Mouse (Mus musculus): Measurements from ENCODE around the gene Inafm2. TPM values are rescaled to one million over a fixed set of nuclear protein-coding genes. Genes with fewer than 3 reads are reported as not detected.

The Inafm2 gene
- total RNA-seq, 4 experiments from 2014 or later, result 33.0 to 45.2 (median 33.9) TPM

DNA sequence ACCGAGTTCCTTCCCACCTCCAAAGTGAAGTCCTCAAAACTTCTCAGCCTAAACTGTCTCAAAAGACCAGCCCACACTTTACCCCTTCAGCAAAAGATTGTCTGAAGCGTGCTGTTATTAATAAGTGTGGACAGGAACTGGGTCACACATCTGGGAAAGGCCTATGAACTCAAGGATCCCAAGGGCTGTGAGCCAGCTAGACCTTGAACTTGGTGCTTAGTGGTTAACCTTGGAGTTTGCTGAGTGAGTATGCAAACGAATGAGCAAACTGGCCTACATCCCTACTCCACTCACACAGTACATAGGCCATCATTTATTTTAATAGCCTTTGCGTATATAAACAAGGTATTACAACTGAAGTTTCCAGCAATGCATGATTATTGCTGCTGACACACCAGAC lies 20.0 kb upstream of the Inafm2 start:
- DNase-seq (ENCODE audit: low spot score), result no peak

- no peak for DNase-seq (ENCODE audit: low spot score)
These were observed 18.7 kb upstream of the Inafm2 start for GRCm38 (mm10) chr2:118726873-118727272.

- DNase-seq (ENCODE audit: low spot score), result no peak
These were observed 17.6 kb upstream of the Inafm2 start for GRCm38 (mm10) chr2:118727911-118728310.

DNA sequence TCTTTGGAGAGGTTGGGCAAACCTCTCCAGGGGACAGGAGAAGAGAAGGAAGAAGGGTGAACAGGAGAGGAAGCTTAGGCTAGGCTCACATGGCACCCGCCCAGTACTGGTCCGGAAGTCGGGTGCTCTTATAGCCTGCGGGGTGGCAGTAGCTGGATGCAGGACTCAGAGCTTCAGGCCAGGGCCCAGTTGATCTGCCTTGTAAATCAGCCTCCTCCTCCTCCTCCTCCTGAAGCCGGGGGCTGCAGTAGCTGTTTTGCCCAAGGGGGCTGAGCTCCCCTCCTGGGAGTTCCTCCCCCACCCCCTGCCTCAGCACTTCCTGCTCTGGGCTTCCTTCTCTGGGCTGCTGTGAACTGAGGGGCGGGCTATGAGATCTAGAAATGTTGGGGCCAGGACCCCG lies 17.2 kb upstream of the Inafm2 start, which contains the start of gene Plcb2:
Gene Plcb2, minus strand, starts transcription at position 102 of the 400 bp plus-strand sequence.
- DNase-seq (ENCODE audit: low spot score), result no peak

DNA sequence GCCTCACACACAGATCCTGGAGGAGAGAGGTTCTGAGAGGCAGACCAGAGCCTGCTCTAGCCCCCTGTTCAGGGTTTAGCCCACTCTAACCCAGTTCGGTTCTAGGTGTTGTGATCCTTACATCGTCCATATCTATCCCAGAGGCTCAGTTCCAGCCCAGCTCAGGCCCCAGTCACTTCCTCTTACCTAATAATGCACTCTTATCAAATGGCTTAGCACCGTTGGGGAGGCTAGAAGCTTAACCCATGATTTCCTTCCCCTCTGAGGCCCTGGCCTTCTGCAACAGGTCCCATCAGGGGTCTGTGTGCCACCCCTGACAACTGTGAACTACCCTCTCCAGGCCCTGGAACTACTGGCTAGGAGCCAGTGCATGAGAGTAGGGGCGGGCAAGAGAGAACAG lies 16.4 kb upstream of the Inafm2 start:
- no peak for DNase-seq (ENCODE audit: low spot score)

- DNase-seq (ENCODE audit: low spot score), result no peak
These were observed 15.5 kb upstream of the Inafm2 start for GRCm38 (mm10) chr2:118729816-118730621.

DNA sequence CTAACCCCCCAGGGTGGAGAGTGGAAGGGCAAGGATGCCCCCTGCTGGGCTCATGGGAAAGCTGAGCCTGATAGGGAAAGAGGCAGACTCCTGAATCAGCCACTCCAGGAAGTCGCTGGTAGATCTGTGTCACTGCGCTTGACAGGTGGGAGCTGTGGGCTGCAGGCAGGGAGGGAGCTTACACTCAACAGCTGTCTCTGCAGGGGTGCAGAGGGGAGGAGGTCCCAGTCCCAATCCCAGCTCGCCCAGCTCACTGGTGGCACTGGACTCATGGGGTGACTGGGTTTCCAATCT lies 15.0 kb upstream of the Inafm2 start:
- no peak for DNase-seq (ENCODE audit: low spot score)

DNA sequence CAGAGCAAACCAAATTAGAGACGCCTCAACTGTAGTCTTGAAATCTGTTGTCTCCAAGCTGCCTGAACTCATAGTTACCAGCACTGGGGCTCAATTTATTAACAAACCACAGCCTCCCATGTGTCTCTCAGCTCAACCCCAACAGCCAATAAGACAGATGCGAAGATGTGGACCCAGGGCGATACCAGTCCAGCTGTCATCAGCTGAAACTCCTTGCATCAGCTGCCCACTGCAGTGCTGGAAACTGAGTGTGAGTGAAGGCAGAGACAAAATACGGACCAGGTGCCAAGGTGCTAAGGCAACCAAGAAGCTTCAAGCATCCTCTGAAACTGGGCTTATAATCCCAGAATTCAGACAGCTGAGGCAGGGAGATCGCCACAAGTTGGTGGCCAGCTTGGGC lies 13.6 kb upstream of the Inafm2 start:
- no peak for DNase-seq (ENCODE audit: low spot score)

- no peak for DNase-seq (ENCODE audit: low spot score)
These were observed 12.2 kb upstream of the Inafm2 start for GRCm38 (mm10) chr2:118733341-118733740.

GRCm38 (mm10) chr2:118740341-118740740 lies 5.2 kb upstream of the Inafm2 start:
- no peak for DNase-seq (ENCODE audit: low spot score)

- DNase-seq (ENCODE audit: low spot score), result no peak
These were observed 4.4 kb upstream of the Inafm2 start for GRCm38 (mm10) chr2:118741183-118741582.

DNA sequence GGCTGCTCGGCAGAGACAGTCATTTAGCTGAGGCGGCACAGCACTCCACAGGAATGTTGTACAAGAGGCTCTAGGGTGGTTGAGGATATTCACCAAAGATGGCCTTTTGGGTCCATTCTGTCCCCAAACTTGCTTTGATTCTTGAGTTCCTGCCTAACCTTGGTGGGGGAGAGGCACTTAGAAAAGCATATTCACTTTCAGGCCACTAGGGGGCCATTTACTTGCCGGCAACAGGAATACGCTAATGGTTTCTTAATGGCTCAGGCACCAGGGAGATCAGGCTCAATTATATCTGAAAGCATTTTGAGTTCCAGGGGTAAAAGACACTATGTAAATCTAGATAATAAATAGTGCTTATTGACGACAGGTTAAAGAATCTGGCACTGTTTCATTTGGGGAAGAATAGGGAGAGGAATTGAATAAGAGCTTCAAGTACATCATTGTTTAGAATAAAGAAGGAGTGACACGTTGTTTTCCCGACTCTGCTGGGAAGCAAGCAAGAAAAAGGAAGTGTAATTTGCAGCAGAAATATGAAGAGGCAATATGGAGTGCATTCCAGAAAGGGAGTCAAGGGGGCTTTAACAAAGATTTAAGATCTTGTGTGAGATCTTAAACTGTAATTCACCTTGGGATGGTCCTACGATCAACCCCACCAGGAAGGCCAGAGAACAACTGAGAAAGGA lies 2.2 kb upstream of the Inafm2 start:
- DNase-seq (ENCODE audit: low spot score), result no peak

DNA sequence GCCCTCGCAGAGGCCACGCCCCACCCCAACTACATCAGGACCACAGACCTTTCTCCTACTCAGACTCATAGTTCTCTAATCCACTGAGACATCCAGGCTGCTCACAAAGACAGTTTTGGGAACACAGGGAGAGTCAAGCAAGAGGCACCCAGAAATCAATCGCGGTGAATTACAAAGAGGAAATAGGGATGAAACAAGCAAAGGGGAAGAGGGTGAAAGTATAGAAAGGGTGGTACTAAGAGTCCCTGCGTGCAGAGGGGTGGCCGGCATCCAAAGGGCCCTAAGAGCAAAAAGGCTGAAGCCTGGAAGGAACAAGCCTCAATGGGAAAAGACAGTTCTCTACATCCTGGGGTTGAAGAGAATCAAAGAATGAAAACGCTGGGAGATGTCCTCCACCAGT lies 937 bp upstream of the Inafm2 start:
- no peak for DNase-seq (ENCODE audit: low spot score)

DNA sequence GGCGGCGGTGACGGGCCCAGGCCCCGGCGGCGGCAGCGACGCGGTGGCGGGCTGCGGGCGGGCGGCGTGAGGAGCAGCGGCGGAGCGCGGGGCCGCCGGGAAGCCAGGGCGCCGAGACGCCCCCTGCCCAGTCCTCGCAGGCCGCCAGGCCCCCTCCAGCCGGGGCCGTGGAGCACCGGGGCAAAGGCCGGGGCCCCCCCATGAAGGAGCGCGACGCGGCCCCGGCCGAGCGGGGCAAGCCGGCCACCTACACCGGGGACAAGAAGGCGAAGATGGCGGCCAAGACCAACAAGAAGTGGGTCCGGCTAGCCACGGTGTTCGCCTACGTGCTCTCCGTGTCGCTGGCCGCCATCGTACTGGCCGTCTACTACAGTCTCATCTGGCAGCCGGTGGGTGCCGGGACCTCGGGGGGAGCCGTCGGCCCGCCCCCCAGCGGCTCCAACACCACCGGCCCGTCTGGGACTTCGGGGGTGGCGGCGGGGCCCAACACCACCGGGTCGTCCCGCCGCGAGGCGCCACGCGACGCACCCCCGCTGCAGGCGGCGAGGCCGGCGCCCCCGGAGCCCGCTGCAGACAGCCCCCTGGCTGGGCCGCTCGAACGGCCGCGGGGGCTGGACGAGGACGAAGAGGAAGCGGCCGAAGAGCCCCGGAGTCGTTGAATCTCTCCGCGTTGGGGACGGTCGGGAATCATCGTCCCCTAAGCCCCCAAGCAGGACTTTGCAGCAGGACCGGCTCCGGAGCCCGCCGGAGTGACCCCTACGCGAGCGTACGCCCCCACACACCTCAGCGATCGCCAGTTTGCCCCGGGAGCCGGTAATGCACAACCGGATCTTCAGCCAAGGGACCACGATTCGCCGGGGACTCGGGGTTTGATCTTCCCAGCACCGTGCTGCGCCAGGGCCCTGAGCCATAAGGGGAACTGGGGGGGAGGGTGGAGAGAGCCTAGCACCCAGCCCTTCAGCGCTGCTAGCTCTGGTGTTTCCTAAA lies 650 bp downstream of the Inafm2 start:
- no peak for DNase-seq (ENCODE audit: low spot score)

- no peak for DNase-seq (ENCODE audit: low spot score)
These were observed 1.9 kb downstream of the Inafm2 start for GRCm38 (mm10) chr2:118747301-118747960.

DNA sequence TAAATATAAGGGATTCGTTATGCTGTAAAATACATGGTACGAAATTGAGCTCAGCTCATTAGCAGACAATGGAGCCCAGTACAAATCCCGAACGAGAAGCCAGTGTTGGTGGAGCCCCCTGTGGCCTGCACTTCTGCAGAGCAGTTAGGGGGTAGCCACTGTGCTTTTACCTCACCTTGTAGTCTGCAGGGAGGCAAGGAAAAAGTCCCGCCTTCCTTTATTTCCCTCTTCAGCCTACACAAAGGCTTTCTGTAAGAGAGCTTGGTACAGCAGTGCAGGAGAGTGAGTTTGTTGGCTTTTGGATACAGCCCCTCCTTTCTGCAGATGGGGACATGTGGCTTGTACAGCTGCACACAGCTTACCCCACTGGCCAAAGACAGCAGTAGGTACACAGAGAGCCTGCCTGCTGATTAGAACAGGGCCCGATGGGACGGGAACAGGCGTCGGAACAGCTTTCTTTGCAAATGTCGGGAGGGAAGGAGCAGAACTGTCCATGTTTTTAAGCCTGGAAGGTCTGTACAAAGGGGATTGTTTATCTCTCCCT lies 3.9 kb downstream of the Inafm2 start:
- no peak for DNase-seq (ENCODE audit: low spot score)

DNA sequence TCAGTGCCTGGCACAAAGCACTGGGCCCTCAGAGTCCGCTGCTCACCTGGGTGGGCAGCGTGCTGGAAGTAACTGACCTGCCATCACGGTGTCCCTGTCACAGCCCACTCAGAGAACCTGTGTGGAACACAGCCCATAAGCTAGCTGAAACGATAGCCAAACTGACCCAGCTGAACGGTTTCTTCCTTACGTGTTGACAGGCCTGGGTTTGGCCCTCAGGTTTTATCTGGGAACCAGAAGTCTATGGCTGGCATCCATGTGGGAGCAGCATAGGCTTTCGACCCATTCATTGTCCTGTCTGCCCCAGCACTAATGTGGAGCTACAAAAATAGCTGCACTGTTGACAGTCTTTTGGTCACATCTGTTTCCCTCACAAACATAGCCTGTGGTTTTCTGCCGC lies 4.9 kb downstream of the Inafm2 start:
- DNase-seq (ENCODE audit: low spot score), result peak; percentile 77

- DNase-seq (ENCODE audit: low spot score), result no peak
These were observed 6.6 kb downstream of the Inafm2 start for GRCm38 (mm10) chr2:118751896-118752791.

- DNase-seq (ENCODE audit: low spot score), result no peak
These were observed 7.2 kb downstream of the Inafm2 start for GRCm38 (mm10) chr2:118752792-118753108.

- no peak for DNase-seq (ENCODE audit: low spot score)
These were observed 8.6 kb downstream of the Inafm2 start for GRCm38 (mm10) chr2:118754143-118754542.
